Mouse (Mus musculus): ENCODE measurements around the gene Zdhhc14. TPM values are rescaled to one million over a fixed set of nuclear protein-coding genes. Genes with fewer than 3 reads are reported as not detected.

Gene Zdhhc14
- 1 to 10 TPM; 2.5 to 3.4 TPM for total RNA-seq (2023)

DNA sequence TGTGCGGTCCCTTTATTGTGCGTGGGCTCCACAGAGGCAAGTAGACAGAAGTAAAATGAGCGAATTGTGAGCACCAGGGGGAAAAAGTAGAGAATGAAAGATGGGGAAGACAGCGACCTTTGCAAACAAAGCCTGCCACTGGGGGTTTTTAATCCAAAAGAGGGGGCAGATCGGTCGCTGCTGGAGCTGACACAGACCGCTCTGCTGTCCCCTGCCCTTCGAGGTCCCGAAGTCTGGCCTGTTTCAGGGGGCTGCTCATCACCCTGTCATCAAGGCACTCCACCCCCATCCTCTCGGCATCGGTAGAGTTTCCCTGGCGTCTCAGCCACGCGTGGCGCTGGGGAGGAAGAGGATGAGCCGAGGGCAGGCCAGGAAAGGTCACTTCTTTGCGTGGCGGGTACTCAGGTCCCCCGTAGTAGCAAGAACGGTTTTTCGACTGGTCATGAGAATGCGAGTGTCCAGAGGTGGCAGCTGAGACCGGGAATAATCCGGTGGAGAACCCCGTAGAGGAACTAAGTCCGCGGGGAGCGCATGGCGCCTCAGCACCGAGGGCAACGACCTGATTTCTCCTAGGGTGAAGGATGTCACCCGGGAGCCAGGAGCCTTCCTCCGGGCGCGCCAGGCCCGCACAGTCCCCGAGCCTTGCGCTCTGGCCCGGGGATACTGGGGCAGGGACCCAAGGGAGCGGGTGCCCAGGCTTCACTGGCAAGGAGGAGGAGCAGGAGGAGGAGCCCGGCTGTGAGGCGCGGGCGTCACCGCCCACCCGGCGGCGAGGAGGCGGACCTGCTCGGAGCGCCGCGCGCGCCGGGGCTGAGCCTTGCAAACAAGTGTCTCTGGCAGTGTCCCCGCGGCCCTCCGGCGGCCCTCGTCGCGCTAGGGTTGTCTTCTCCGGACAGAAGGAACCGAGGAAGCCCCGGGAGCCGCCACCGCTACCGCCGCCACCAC, at the start of gene Zdhhc14:
Gene Zdhhc14, plus strand, starts transcription at position 757 of the 945 bp plus-strand sequence.

Other genes starting within 250 kb of the Zdhhc14 start
- gene Ldhal6b, start 73.8 kb upstream of the Zdhhc14 start, total RNA-seq (2023), result under 1 TPM; 0.24 to 0.68 TPM
- gene Tmem242, start 52.3 kb upstream of the Zdhhc14 start, total RNA-seq (2023), result 10 to 100 TPM; 21.7 to 28.1 TPM